ENCODE assay signal across 8 mouse cellular contexts in genomic region chrX:141473470-141474302, GRCm38 (mm10). TPM values are rescaled to one million over a fixed set of nuclear protein-coding genes. Genes with fewer than 3 reads are reported as not detected.
DNase-seq lines count a peak whose midpoint lies in the region; ATAC-seq and TF ChIP-seq lines count a peak whose summit lies in the region.

Gene Col4a6, minus strand, starts transcription at chrX:141474076.

- TF ChIP-seq CTCF in bone marrow macrophage, adult 2 months (IDR thresholded peaks at IDR 0.05; ENCODE audit: low read depth, low read length) = no peak

- no peak for ATAC-seq in heart, embryonic 15.5 days (replicated peaks; ENCODE audit: insufficient number of reproducible peaks, insufficient read depth, low FRiP score, low read depth)
- ATAC-seq in midbrain, embryonic 14.5 days (ENCODE audit: low FRiP score, low TSS enrichment) = no peak
- ATAC-seq in megakaryocyte-erythroid progenitor cell, adult 5-6 weeks (replicated peaks; ENCODE audit: low FRiP score, low TSS enrichment, poor library complexity, severe bottlenecking) = no peak

- no peak for TF ChIP-seq POLR2A in bone marrow macrophage, adult 2 months (IDR thresholded peaks at IDR 0.05; ENCODE audit: borderline replicate concordance, low read depth, low read length)

- H3K9ac ChIP-seq in heart, embryonic 15.5 days = peak within 1 kb of the TSS; percentile 56
- H3K9ac ChIP-seq in midbrain, embryonic 14.5 days (replicated peaks; ENCODE audit: low read length) = no peak within 1 kb of the TSS

- DNase-seq in ES-CJ7 (ENCODE audit: low read depth, low spot score) = peak; percentile 2
- peak; percentile 15 for DNase-seq in kidney, postnatal 14 days
- peak; percentile 30 for DNase-seq in midbrain, embryonic 14.5 days
- no peak for DNase-seq in frontal cortex, postnatal 25 days (ENCODE audit: low spot score in 2 of 2)
- DNase-seq in right cerebral cortex, postnatal 10 days (ENCODE audit: low spot score in 2 of 2) = no peak

- H3K4me2 ChIP-seq in heart, embryonic 15.5 days = peak within 1 kb of the TSS; percentile 65
- H3K4me2 ChIP-seq in midbrain, embryonic 14.5 days (ENCODE audit: low read length) = peak within 1 kb of the TSS; percentile 66

- no peaks in the 10 kb centered on the region for H3K27me3 ChIP-seq in heart, embryonic 15.5 days
- peaks cover 4% of the 10 kb centered on the region; the same call in 1 of the 2 replicates for H3K27me3 ChIP-seq in midbrain, embryonic 14.5 days (ENCODE audit: control insufficient read depth, insufficient read depth, low read length)

- no peaks in the 10 kb centered on the region for H3K9me3 ChIP-seq in heart, embryonic 15.5 days (replicated peaks)
- H3K9me3 ChIP-seq in midbrain, embryonic 14.5 days (ENCODE audit: control insufficient read depth, low read length) = no peaks in the 10 kb centered on the region

- WGBS in heart, embryonic 15.5 days = 16% methylated on average over 16 of the region's 16 CpGs
- 14% methylated on average over 16 of the region's 16 CpGs for WGBS in midbrain, embryonic 14.5 days

- peaks cover 3% of the 10 kb centered on the region; the same call in 1 of the 2 replicates for H3K4me1 ChIP-seq in bone marrow macrophage, adult 2 months (ENCODE audit: control insufficient read depth, insufficient read depth, low read length)
- no peaks in the 10 kb centered on the region for H3K4me1 ChIP-seq in heart, embryonic 15.5 days (replicated peaks)
- H3K4me1 ChIP-seq in midbrain, embryonic 14.5 days (ENCODE audit: control insufficient read depth, insufficient read depth, low read length) = no peaks in the 10 kb centered on the region

- no peak within 1 kb of the TSS for H3K27ac ChIP-seq in bone marrow macrophage, adult 2 months (ENCODE audit: insufficient read depth, low read depth, low read length)
- H3K27ac ChIP-seq in heart, embryonic 15.5 days = peak within 1 kb of the TSS; percentile 16; the same call in 1 of the 2 replicates
- H3K27ac ChIP-seq in midbrain, embryonic 14.5 days (replicated peaks; ENCODE audit: low read depth, low read length) = no peak within 1 kb of the TSS

- H3K4me3 ChIP-seq in bone marrow macrophage, adult 2 months (ENCODE audit: insufficient read depth, low read length) = peak within 1 kb of the TSS; percentile 60
- peak within 1 kb of the TSS; percentile 61 for H3K4me3 ChIP-seq in heart, embryonic 15.5 days
- H3K4me3 ChIP-seq in midbrain, embryonic 14.5 days (replicated peaks; ENCODE audit: low read depth, low read length) = peak within 1 kb of the TSS; percentile 37

- H3K36me3 ChIP-seq in heart, embryonic 15.5 days = no peaks in the 10 kb centered on the region
- H3K36me3 ChIP-seq in midbrain, embryonic 14.5 days (ENCODE audit: control insufficient read depth, insufficient read depth, low read length) = no peaks in the 10 kb centered on the region

RNA-seq across cellular contexts. Expression of gene Col4a6, which starts in this region (rescaled TPM):
- polyA plus RNA-seq in bone marrow macrophage, adult 2 months (2012; ENCODE audit: insufficient read depth, insufficient read length, missing spikeins) = 0.20 and 0.39 TPM in 2 replicates
- polyA plus RNA-seq in heart, embryonic 15.5 days (2015; fragmentation: Nextera tagmentation; extraction: Ambion mirVana) = 4.7 and 5.4 TPM in 2 replicates
- 0.84 and 3.0 TPM in 2 replicates for polyA plus RNA-seq in midbrain, embryonic 14.5 days (2014; fragmentation: Nextera tagmentation; extraction: Ambion mirVana)
- total RNA-seq in megakaryocyte-erythroid progenitor cell, adult 5-6 weeks (2014; fragmentation: Nextera tagmentation) = not detected in 2 replicates
- total RNA-seq in megakaryocyte-erythroid progenitor cell, adult 5-6 weeks (2017) = not detected in 2 replicates

Comparison
In these comparisons a context has a peak if more than half of its experiments do, and no peak if none do; other contexts are left out.
1. DNase-seq: peak in ES-CJ7 (single experiment), kidney, postnatal 14 days (single experiment) and midbrain, embryonic 14.5 days (single experiment); none in frontal cortex, postnatal 25 days (0 of 2) and right cerebral cortex, postnatal 10 days (0 of 2).
2. Peak in every context shown above with its lines, with median percentiles within 50 percentile points of each other: H3K4me3 ChIP-seq.